Mouse (Mus musculus): ENCODE data around the gene Gm9603.
"Not testable (repeated sequence)": the region's sequence is repeated elsewhere in the genome, so short reads cannot be mapped to it uniquely, and the experiment has no call there.

Gm9603 gene

GRCm38 (mm10) chr14:5687357-5687756 is at the start of gene Gm9603:
Gene Gm9603, minus strand, starts transcription at chr14:5687457.
- DNase-seq (ENCODE audit: low spot score in 2 of 2) = not testable (repeated sequence)

- DNase-seq (ENCODE audit: low spot score in 2 of 2) = not testable (repeated sequence)
Observed at GRCm38 (mm10) chr14:5632928-5633327, 54.3 kb downstream of the Gm9603 start, which contains the start of gene Gm8265. Gene Gm8265, minus strand, starts transcription at chr14:5633028.

Data from urinary bladder, adult 18-20 months (tissue).